Mouse (Mus musculus): ENCODE results near the gene Cox7a2l. TPM values are rescaled to one million over a fixed set of nuclear protein-coding genes. Genes with fewer than 3 reads are reported as not detected.

Gene Cox7a2l
- polyA plus RNA-seq (2012; rRNA removed): 73.3 and 77.5 TPM in 2 replicates
- 78.5 and 82.2 TPM in 2 replicates for polyA plus RNA-seq (2014; fragmentation: Nextera tagmentation; extraction: Ambion mirVana)

GRCm38 (mm10) chr17:83517280-83518015 is at the start of gene Cox7a2l:
Gene Cox7a2l, minus strand, starts transcription at chr17:83517330.
- Histone ChIP-seq H3K27ac (no peak within 1 kb of the TSS), H3K4me2 (ENCODE audit: low read depth) (no peak within 1 kb of the TSS), H3K9me3 (ENCODE audit: control insufficient read depth, low read length) (no peaks in the 10 kb centered on the region), H3K9ac (replicated peaks) (no peak within 1 kb of the TSS), H3K4me3 (ENCODE audit: insufficient read depth in 1 of 2, low read depth in 2 of 2, low read length in 2 of 2) (no peak within 1 kb of the TSS), H3K27me3 (ENCODE audit: control insufficient read depth, insufficient read depth, low read length) (no peaks in the 10 kb centered on the region), H3K4me1 (replicated peaks; ENCODE audit: control insufficient read depth in 2 of 2, insufficient read depth in 2 of 2, low read length in 1 of 2) (peaks cover 14 to 15% of the 10 kb centered on the region in 2 experiments), H3K36me3 (replicated peaks; ENCODE audit: control insufficient read depth, insufficient read depth, low read depth) (no peaks in the 10 kb centered on the region)
- DNase-seq (ENCODE audit: low read depth in 3 of 3, low spot score in 3 of 3) (no peak), ATAC-seq (ENCODE audit: insufficient read depth) (no peak)
- WGBS (ENCODE audit: insufficient replicate concordance): 78% methylated on average over 8 of the region's 8 CpGs
- TF ChIP-seq EP300 (IDR thresholded peaks at IDR 0.05; ENCODE audit: low read depth) (no peak), CTCF (IDR thresholded peaks at IDR 0.05; ENCODE audit: low read depth) (no peak)

GRCm38 (mm10) chr17:83565506-83565905 is 48.4 kb upstream of the Cox7a2l start:
- Histone ChIP-seq H3K4me3 (ENCODE audit: insufficient read depth in 1 of 2, low read depth in 2 of 2, low read length in 2 of 2) (no peak overlapping the region), H3K9me3 (ENCODE audit: control insufficient read depth, low read length) (no peaks in the 10 kb centered on the region), H3K4me2 (ENCODE audit: low read depth) (no peak overlapping the region), H3K27me3 (ENCODE audit: control insufficient read depth, insufficient read depth, low read length) (no peaks in the 10 kb centered on the region), H3K4me1 (replicated peaks; ENCODE audit: control insufficient read depth in 2 of 2, insufficient read depth in 2 of 2, low read length in 1 of 2) (peaks cover 29 to 42% of the 10 kb centered on the region in 2 experiments), H3K36me3 (replicated peaks; ENCODE audit: control insufficient read depth, insufficient read depth, low read depth) (no peaks in the 10 kb centered on the region), H3K27ac (no peak overlapping the region), H3K9ac (replicated peaks) (no peak overlapping the region)
- DNase-seq (ENCODE audit: low read depth in 3 of 3, low spot score in 3 of 3) (no peak), ATAC-seq (ENCODE audit: insufficient read depth) (no peak)
- no peak for TF ChIP-seq EP300 (IDR thresholded peaks at IDR 0.05; ENCODE audit: low read depth)
- no peak for TF ChIP-seq CTCF (IDR thresholded peaks at IDR 0.05; ENCODE audit: low read depth)
- WGBS (ENCODE audit: insufficient replicate concordance): 54% methylated on average over 4 of the region's 4 CpGs

- 35% methylated on average over 12 of the region's 12 CpGs for WGBS (ENCODE audit: insufficient replicate concordance)
- no peak for DNase-seq (ENCODE audit: low read depth in 3 of 3, low spot score in 3 of 3)
- no peaks in the 10 kb centered on the region for H3K9me3 ChIP-seq (ENCODE audit: control insufficient read depth, low read length)
- TF ChIP-seq CTCF (IDR thresholded peaks at IDR 0.05; ENCODE audit: low read depth): no peak
- TF ChIP-seq EP300 (IDR thresholded peaks at IDR 0.05; ENCODE audit: low read depth): no peak
- no peak overlapping the region for H3K27ac ChIP-seq
- H3K36me3 ChIP-seq (replicated peaks; ENCODE audit: control insufficient read depth, insufficient read depth, low read depth): no peaks in the 10 kb centered on the region
- H3K9ac ChIP-seq (replicated peaks): no peak overlapping the region
- no peaks in the 10 kb centered on the region for H3K27me3 ChIP-seq (ENCODE audit: control insufficient read depth, insufficient read depth, low read length)
- no peak for ATAC-seq (ENCODE audit: insufficient read depth)
- H3K4me1 ChIP-seq (replicated peaks; ENCODE audit: control insufficient read depth in 2 of 2, insufficient read depth in 2 of 2, low read length in 1 of 2): peaks cover 29 to 42% of the 10 kb centered on the region in 2 experiments
- no peak overlapping the region for H3K4me3 ChIP-seq (ENCODE audit: insufficient read depth in 1 of 2, low read depth in 2 of 2, low read length in 2 of 2)
- peak overlapping the region; percentile 48; the same call in 1 of the 2 replicates for H3K4me2 ChIP-seq (ENCODE audit: low read depth)
Observed at GRCm38 (mm10) chr17:83564119-83564820, 47.1 kb upstream of the Cox7a2l start.

GRCm38 (mm10) chr17:83563703-83564111 is 46.6 kb upstream of the Cox7a2l start:
- TF ChIP-seq EP300 (IDR thresholded peaks at IDR 0.05; ENCODE audit: low read depth) (no peak), CTCF (IDR thresholded peaks at IDR 0.05; ENCODE audit: low read depth) (peak; percentile 84)
- DNase-seq (ENCODE audit: low read depth in 3 of 3, low spot score in 3 of 3) (peak in 1 of 3 experiments; percentile 20), ATAC-seq (ENCODE audit: insufficient read depth) (0 out of 2 replicates have a peak, but pooled peaks have one; percentile 16)
- H3K27me3 ChIP-seq (ENCODE audit: control insufficient read depth, insufficient read depth, low read length): no peaks in the 10 kb centered on the region
- WGBS (ENCODE audit: insufficient replicate concordance): 39% methylated on average over 10 of the region's 10 CpGs
- peak overlapping the region; percentile 48 for H3K4me2 ChIP-seq (ENCODE audit: low read depth)
- no peak overlapping the region for H3K27ac ChIP-seq
- no peaks in the 10 kb centered on the region for H3K36me3 ChIP-seq (replicated peaks; ENCODE audit: control insufficient read depth, insufficient read depth, low read depth)
- H3K4me3 ChIP-seq (ENCODE audit: insufficient read depth in 1 of 2, low read depth in 2 of 2, low read length in 2 of 2): no peak overlapping the region
- H3K4me1 ChIP-seq (replicated peaks; ENCODE audit: control insufficient read depth in 2 of 2, insufficient read depth in 2 of 2, low read length in 1 of 2): peaks cover 29 to 41% of the 10 kb centered on the region in 2 experiments
- no peak overlapping the region for H3K9ac ChIP-seq (replicated peaks)
- H3K9me3 ChIP-seq (ENCODE audit: control insufficient read depth, low read length): no peaks in the 10 kb centered on the region

All from liver, embryonic 14.5 days (tissue).